Mouse (Mus musculus): ENCODE measurements around the gene Ngef. TPM values are rescaled to one million over a fixed set of nuclear protein-coding genes. Genes with fewer than 3 reads are reported as not detected.

Gene Ngef
- total and polyA plus RNA-seq, 3 experiments = 0.16 TPM; not detected in 2

- ATAC-seq (ENCODE audit: extremely low read depth, insufficient number of reproducible peaks, low FRiP score, poor library complexity, severe bottlenecking) (no peak), DNase-seq (ENCODE audit: low spot score) (no peak)
- Histone ChIP-seq H3K9me3 (replicated peaks) (no peaks in the 10 kb centered on the region), H3K4me1 (ENCODE audit: insufficient read depth, low read depth, low read length) (peaks cover 2% of the 10 kb centered on the region; the same call in 1 of the 2 replicates), H3K27me3 (ENCODE audit: insufficient read depth, low read length) (peaks cover 45% of the 10 kb centered on the region), H3K4me3 (ENCODE audit: low read depth, low read length) (no peak overlapping the region), H3K36me3 (replicated peaks) (no peaks in the 10 kb centered on the region)
- TF ChIP-seq CTCF (IDR thresholded peaks at IDR 0.05; ENCODE audit: low read depth, low read length) = no peak
- TF ChIP-seq POLR2AphosphoS5 (IDR thresholded peaks at IDR 0.05; ENCODE audit: insufficient replicate concordance, low read depth, low read length) = no peak
- TF ChIP-seq GATA2 (IDR thresholded peaks at IDR 0.05; ENCODE audit: borderline replicate concordance, low read depth, low read length) = no peak
- TF ChIP-seq GATA1 (IDR thresholded peaks at IDR 0.05; ENCODE audit: borderline replicate concordance, low read length) = no peak
- no peak for TF ChIP-seq TAL1 (conservative IDR thresholded peaks at IDR 0.05; ENCODE audit: low read depth, low read length)
Observed at GRCm38 (mm10) chr1:87594671-87595070, 21.0 kb upstream of the Ngef start.

GRCm38 (mm10) chr1:87594261-87594660 lies 20.6 kb upstream of the Ngef start:
- H3K9me3 ChIP-seq (replicated peaks) = no peaks in the 10 kb centered on the region
- TF ChIP-seq GATA2 (IDR thresholded peaks at IDR 0.05; ENCODE audit: borderline replicate concordance, low read depth, low read length) (no peak), TAL1 (conservative IDR thresholded peaks at IDR 0.05; ENCODE audit: low read depth, low read length) (no peak), CTCF (IDR thresholded peaks at IDR 0.05; ENCODE audit: low read depth, low read length) (no peak), GATA1 (IDR thresholded peaks at IDR 0.05; ENCODE audit: borderline replicate concordance, low read length) (no peak), POLR2AphosphoS5 (IDR thresholded peaks at IDR 0.05; ENCODE audit: insufficient replicate concordance, low read depth, low read length) (no peak)
- no peaks in the 10 kb centered on the region for H3K36me3 ChIP-seq (replicated peaks)
- ATAC-seq (ENCODE audit: extremely low read depth, insufficient number of reproducible peaks, low FRiP score, poor library complexity, severe bottlenecking) = no peak
- H3K27me3 ChIP-seq (ENCODE audit: insufficient read depth, low read length) = peaks cover 48% of the 10 kb centered on the region
- peaks cover 2% of the 10 kb centered on the region; the same call in 1 of the 2 replicates for H3K4me1 ChIP-seq (ENCODE audit: insufficient read depth, low read depth, low read length)
- no peak overlapping the region for H3K4me3 ChIP-seq (ENCODE audit: low read depth, low read length)
- DNase-seq (ENCODE audit: low spot score) = no peak

DNA sequence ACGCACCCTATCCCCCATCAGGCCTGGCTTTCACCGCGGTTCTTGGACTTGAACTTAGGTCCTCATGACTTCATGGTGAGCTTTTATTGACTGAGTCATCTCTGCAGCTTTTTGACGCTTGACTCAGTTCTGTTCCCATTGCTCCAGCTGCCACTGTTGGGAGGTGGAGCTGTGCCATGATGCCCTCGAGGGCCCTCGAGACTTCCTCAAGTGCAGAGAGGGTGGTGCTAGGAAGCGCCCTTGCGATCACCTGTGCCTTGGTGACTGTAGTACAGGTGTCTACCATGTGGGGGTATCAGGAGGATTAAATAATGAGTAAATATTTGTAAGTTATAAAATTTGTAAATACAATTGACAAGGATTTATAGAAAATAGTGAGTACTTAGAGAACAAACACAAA lies 16.3 kb upstream of the Ngef start:
- Histone ChIP-seq H3K4me1 (ENCODE audit: insufficient read depth, low read depth, low read length) (peaks cover 2% of the 10 kb centered on the region; the same call in 1 of the 2 replicates), H3K4me3 (ENCODE audit: low read depth, low read length) (no peak overlapping the region), H3K9me3 (replicated peaks) (no peaks in the 10 kb centered on the region), H3K27me3 (ENCODE audit: insufficient read depth, low read length) (peaks cover 45% of the 10 kb centered on the region), H3K36me3 (replicated peaks) (no peaks in the 10 kb centered on the region)
- DNase-seq (ENCODE audit: low spot score) (no peak), ATAC-seq (ENCODE audit: extremely low read depth, insufficient number of reproducible peaks, low FRiP score, poor library complexity, severe bottlenecking) (no peak)
- TF ChIP-seq POLR2AphosphoS5 (IDR thresholded peaks at IDR 0.05; ENCODE audit: insufficient replicate concordance, low read depth, low read length) = no peak
- no peak for TF ChIP-seq CTCF (IDR thresholded peaks at IDR 0.05; ENCODE audit: low read depth, low read length)
- no peak for TF ChIP-seq GATA2 (IDR thresholded peaks at IDR 0.05; ENCODE audit: borderline replicate concordance, low read depth, low read length)
- TF ChIP-seq TAL1 (conservative IDR thresholded peaks at IDR 0.05; ENCODE audit: low read depth, low read length) = no peak
- TF ChIP-seq GATA1 (IDR thresholded peaks at IDR 0.05; ENCODE audit: borderline replicate concordance, low read length) = no peak

DNA sequence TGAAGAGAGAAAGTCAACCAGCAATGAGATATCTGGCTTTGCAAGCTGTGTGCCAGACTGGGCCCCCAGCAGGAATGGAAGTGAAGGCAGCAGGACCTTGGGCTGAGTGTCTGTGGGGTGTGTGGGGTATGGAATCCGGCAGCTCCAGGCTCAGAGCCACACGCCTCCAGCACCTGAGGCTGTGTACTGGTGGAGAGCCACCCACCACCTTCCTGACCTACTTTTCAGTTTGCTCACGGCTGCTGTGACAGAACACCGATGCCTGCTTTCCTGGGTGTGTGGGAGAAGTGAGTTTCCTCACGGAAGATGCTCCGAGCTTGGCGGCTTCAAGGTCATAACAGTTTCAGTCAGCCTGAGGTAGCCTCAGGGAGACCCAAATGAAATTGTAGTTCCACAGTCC lies 15.5 kb upstream of the Ngef start:
- Histone ChIP-seq H3K4me3 (ENCODE audit: low read depth, low read length) (no peak overlapping the region), H3K36me3 (replicated peaks) (no peaks in the 10 kb centered on the region), H3K4me1 (ENCODE audit: insufficient read depth, low read depth, low read length) (peaks cover under 1% of the 10 kb centered on the region; the same call in 1 of the 2 replicates), H3K27me3 (ENCODE audit: insufficient read depth, low read length) (peaks cover 39% of the 10 kb centered on the region), H3K9me3 (replicated peaks) (no peaks in the 10 kb centered on the region)
- TF ChIP-seq TAL1 (conservative IDR thresholded peaks at IDR 0.05; ENCODE audit: low read depth, low read length) = no peak
- no peak for TF ChIP-seq GATA1 (IDR thresholded peaks at IDR 0.05; ENCODE audit: borderline replicate concordance, low read length)
- TF ChIP-seq CTCF (IDR thresholded peaks at IDR 0.05; ENCODE audit: low read depth, low read length) = no peak
- no peak for TF ChIP-seq POLR2AphosphoS5 (IDR thresholded peaks at IDR 0.05; ENCODE audit: insufficient replicate concordance, low read depth, low read length)
- TF ChIP-seq GATA2 (IDR thresholded peaks at IDR 0.05; ENCODE audit: borderline replicate concordance, low read depth, low read length) = no peak
- no peak for ATAC-seq (ENCODE audit: extremely low read depth, insufficient number of reproducible peaks, low FRiP score, poor library complexity, severe bottlenecking)
- DNase-seq (ENCODE audit: low spot score) = no peak

DNA sequence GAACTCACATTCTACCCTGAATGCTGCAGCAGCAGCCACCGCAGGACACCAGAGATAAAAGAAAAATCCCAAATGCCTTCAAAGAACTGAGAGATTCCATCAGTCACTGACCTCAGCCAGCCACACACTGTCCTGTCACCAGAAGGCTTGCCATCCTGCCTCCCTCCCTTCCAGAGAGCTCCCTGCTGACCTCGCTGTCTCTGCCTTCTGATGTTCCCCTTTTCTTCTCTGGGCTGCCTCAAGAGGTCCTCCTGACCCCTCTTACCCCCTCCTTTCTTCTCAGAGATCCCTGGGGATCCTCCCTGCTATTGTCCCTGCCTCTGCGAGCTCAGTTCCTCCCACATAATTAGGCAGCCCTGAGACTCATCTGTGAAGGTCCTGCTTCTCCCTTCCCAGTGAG lies 7.2 kb upstream of the Ngef start:
- Histone ChIP-seq H3K27me3 (ENCODE audit: insufficient read depth, low read length) (peaks cover 38% of the 10 kb centered on the region), H3K4me3 (ENCODE audit: low read depth, low read length) (no peak overlapping the region), H3K36me3 (replicated peaks) (no peaks in the 10 kb centered on the region), H3K9me3 (replicated peaks) (no peaks in the 10 kb centered on the region), H3K4me1 (ENCODE audit: insufficient read depth, low read depth, low read length) (peaks cover 5% of the 10 kb centered on the region; the same call in 1 of the 2 replicates)
- ATAC-seq (ENCODE audit: extremely low read depth, insufficient number of reproducible peaks, low FRiP score, poor library complexity, severe bottlenecking) (no peak), DNase-seq (ENCODE audit: low spot score) (no peak)
- TF ChIP-seq CTCF (IDR thresholded peaks at IDR 0.05; ENCODE audit: low read depth, low read length) (no peak), TAL1 (conservative IDR thresholded peaks at IDR 0.05; ENCODE audit: low read depth, low read length) (no peak), GATA1 (IDR thresholded peaks at IDR 0.05; ENCODE audit: borderline replicate concordance, low read length) (no peak), GATA2 (IDR thresholded peaks at IDR 0.05; ENCODE audit: borderline replicate concordance, low read depth, low read length) (no peak), POLR2AphosphoS5 (IDR thresholded peaks at IDR 0.05; ENCODE audit: insufficient replicate concordance, low read depth, low read length) (no peak)

- Histone ChIP-seq H3K36me3 (replicated peaks) (no peaks in the 10 kb centered on the region), H3K4me3 (ENCODE audit: low read depth, low read length) (no peak overlapping the region), H3K27me3 (ENCODE audit: insufficient read depth, low read length) (peaks cover 47% of the 10 kb centered on the region), H3K9me3 (replicated peaks) (no peaks in the 10 kb centered on the region), H3K4me1 (ENCODE audit: insufficient read depth, low read depth, low read length) (peaks cover 5% of the 10 kb centered on the region; the same call in 1 of the 2 replicates)
- ATAC-seq (ENCODE audit: extremely low read depth, insufficient number of reproducible peaks, low FRiP score, poor library complexity, severe bottlenecking) = no peak
- DNase-seq (ENCODE audit: low spot score) = no peak
- TF ChIP-seq TAL1 (conservative IDR thresholded peaks at IDR 0.05; ENCODE audit: low read depth, low read length) = no peak
- TF ChIP-seq POLR2AphosphoS5 (IDR thresholded peaks at IDR 0.05; ENCODE audit: insufficient replicate concordance, low read depth, low read length) = no peak
- no peak for TF ChIP-seq GATA1 (IDR thresholded peaks at IDR 0.05; ENCODE audit: borderline replicate concordance, low read length)
- no peak for TF ChIP-seq GATA2 (IDR thresholded peaks at IDR 0.05; ENCODE audit: borderline replicate concordance, low read depth, low read length)
- no peak for TF ChIP-seq CTCF (IDR thresholded peaks at IDR 0.05; ENCODE audit: low read depth, low read length)
Observed at GRCm38 (mm10) chr1:87578965-87579364, 5.3 kb upstream of the Ngef start.
